Mouse (Mus musculus): ENCODE data around the gene Vps50.

GRCm38 (mm10) chr6:3463594-3463993, 34.6 kb upstream of the Vps50 start:
- no peak for TF ChIP-seq POLR2A (IDR thresholded peaks at IDR 0.05; ENCODE audit: insufficient read depth, low read depth, low read length)
- no peak for TF ChIP-seq CTCF (IDR thresholded peaks at IDR 0.05)

Data from heart, adult 2 months (tissue).